Mouse (Mus musculus) urinary bladder, adult 18-20 months (tissue): ENCODE measurements around the gene Slc4a1.

Experiments used
- DNase-seq, 2 experiments: peaks; one replicate each; pipeline ENCODE4 v3.0.0; 2022; ENCODE audit warnings: low spot score in 2 of 2, mixed read lengths in 2 of 2

The Slc4a1 gene

DNA sequence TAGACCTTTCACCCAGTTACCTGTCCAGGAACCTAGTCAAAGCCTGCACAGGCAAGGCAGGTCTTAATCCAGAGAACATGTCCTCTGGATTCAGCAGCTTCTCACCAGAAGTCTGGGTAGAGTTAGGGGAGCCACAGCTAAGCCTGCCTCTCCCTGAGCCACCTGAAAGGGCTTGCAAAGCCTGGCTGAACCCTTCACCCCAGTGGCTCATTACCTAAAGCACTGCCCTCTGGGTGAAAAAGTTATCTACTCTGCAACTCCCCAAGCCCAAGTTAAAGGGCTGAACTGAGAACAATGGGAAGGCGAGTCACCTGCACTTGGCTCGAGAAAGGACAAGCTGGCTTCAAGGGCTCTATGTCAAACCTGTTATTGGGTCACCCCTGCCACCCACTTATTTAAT, 61.9 kb downstream of the Slc4a1 start:
- no peak for DNase-seq

DNA sequence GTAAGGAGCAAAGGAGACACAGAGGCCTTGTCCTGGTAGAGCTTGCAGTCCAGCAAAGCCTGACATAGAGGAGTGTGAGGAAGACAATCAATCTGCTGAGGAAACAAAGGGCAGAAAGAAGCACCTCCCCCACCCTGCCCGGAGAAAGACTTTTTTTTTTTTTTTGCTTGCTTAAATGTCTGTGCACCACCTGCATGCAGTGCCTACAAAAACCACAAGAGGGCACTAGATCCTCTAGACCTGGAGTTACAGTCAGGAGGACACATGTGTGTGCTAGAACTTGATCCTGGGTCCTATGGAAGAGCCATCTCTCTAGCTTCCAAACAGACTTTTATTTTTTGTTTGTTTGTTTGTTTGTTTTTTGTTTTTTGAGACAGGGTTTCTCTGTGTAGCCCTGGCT, 66.2 kb downstream of the Slc4a1 start:
- DNase-seq = no peak
